Mouse (Mus musculus) right cerebral cortex, adult 2 months (tissue): Measurements from ENCODE around the gene Tbccd1.

Experiments used
- DNase-seq, 2 experiments: peaks; one replicate each; pipeline ENCODE4 v3.0.0; 2021 to 2022; ENCODE audit warnings: low spot score in 2 of 2

The Tbccd1 gene

GRCm38 (mm10) chr16:22872397-22872796, 14.9 kb upstream of the Tbccd1 start:
- no peak for DNase-seq

- no peak for DNase-seq
Measured at GRCm38 (mm10) chr16:22856773-22857172, 696 bp downstream of the Tbccd1 start.

GRCm38 (mm10) chr16:22852709-22853108, 4.8 kb downstream of the Tbccd1 start:
- DNase-seq: no peak

- DNase-seq: no peak
Measured at GRCm38 (mm10) chr16:22848331-22848730, 9.1 kb downstream of the Tbccd1 start.

GRCm38 (mm10) chr16:22847686-22848085, 9.8 kb downstream of the Tbccd1 start:
- DNase-seq: no peak

GRCm38 (mm10) chr16:22845481-22845880, 12.0 kb downstream of the Tbccd1 start:
- no peak for DNase-seq

GRCm38 (mm10) chr16:22844834-22845233, 12.6 kb downstream of the Tbccd1 start:
- DNase-seq: no peak

- peak; percentile 78 to 81 for DNase-seq
Measured at GRCm38 (mm10) chr16:22844061-22844801, 13.2 kb downstream of the Tbccd1 start.

GRCm38 (mm10) chr16:22842871-22843270, 14.6 kb downstream of the Tbccd1 start:
- DNase-seq: no peak

- no peak for DNase-seq
Measured at GRCm38 (mm10) chr16:22839146-22839857, 18.2 kb downstream of the Tbccd1 start.

GRCm38 (mm10) chr16:22832932-22833525, 24.4 kb downstream of the Tbccd1 start:
- DNase-seq: no peak

GRCm38 (mm10) chr16:22820731-22821130, 36.7 kb downstream of the Tbccd1 start:
- peak; percentile 66 to 69 for DNase-seq

GRCm38 (mm10) chr16:22811477-22811876, 46.0 kb downstream of the Tbccd1 start, which contains the start of gene Crygs:
Gene Crygs, minus strand, starts transcription at chr16:22811577.
- DNase-seq: no peak

GRCm38 (mm10) chr16:22807468-22808070, 49.9 kb downstream of the Tbccd1 start:
- DNase-seq: peak; percentile 74 to 75

GRCm38 (mm10) chr16:22802786-22803185, 54.7 kb downstream of the Tbccd1 start:
- no peak for DNase-seq

- no peak for DNase-seq
Measured at GRCm38 (mm10) chr16:22800849-22801109, 56.7 kb downstream of the Tbccd1 start.

GRCm38 (mm10) chr16:22800026-22800848, 57.2 kb downstream of the Tbccd1 start:
- DNase-seq: no peak

- no peak for DNase-seq
Measured at GRCm38 (mm10) chr16:22798520-22798919, 58.9 kb downstream of the Tbccd1 start.

GRCm38 (mm10) chr16:22797521-22797920, 59.9 kb downstream of the Tbccd1 start:
- no peak for DNase-seq

GRCm38 (mm10) chr16:22795497-22795896, 62.0 kb downstream of the Tbccd1 start:
- DNase-seq: no peak

GRCm38 (mm10) chr16:22791235-22791634, 66.2 kb downstream of the Tbccd1 start:
- no peak for DNase-seq
